Mouse (Mus musculus) brain, embryonic 18.5 days (tissue): ENCODE results near the gene Lrrc46.

Experiments used
- DNase-seq: peaks from one replicate; pipeline ENCODE4 v3.0.0-alpha.2; 2012; ENCODE audit warnings: low read depth, low spot score

Lrrc46 gene

GRCm38 (mm10) chr11:97013121-97013670 lies 28.0 kb downstream of the Lrrc46 start, which contains the start of gene Sp6:
Gene Sp6 (plus strand): TSS chr11:97013394.
- no peak for DNase-seq

GRCm38 (mm10) chr11:97009198-97009790 lies 31.9 kb downstream of the Lrrc46 start:
- no peak for DNase-seq

GRCm38 (mm10) chr11:97007093-97007794 lies 34.0 kb downstream of the Lrrc46 start:
- no peak for DNase-seq

DNA sequence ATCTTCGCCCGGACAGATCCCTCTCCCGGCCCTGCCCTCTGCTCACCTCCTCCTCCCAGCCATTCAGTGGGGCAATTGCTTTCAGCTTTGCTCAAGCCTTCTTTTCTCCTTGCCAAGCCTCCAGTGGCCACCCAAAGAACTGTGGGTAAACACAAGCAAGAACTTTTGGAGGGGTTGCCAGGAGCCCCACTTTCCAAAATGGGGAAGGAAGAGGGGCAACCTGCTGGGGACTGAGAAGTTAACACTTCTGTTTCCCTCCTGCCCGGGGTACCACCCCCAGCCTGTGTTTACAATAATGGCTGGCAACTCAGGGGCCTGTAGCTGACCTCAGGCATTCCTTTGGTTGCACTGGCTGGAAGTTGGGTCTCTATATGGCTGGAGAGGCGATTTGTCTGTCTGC lies 38.0 kb downstream of the Lrrc46 start:
- DNase-seq: no peak

- DNase-seq: no peak
These were observed 43.7 kb downstream of the Lrrc46 start for GRCm38 (mm10) chr11:96997380-96997956.

DNA sequence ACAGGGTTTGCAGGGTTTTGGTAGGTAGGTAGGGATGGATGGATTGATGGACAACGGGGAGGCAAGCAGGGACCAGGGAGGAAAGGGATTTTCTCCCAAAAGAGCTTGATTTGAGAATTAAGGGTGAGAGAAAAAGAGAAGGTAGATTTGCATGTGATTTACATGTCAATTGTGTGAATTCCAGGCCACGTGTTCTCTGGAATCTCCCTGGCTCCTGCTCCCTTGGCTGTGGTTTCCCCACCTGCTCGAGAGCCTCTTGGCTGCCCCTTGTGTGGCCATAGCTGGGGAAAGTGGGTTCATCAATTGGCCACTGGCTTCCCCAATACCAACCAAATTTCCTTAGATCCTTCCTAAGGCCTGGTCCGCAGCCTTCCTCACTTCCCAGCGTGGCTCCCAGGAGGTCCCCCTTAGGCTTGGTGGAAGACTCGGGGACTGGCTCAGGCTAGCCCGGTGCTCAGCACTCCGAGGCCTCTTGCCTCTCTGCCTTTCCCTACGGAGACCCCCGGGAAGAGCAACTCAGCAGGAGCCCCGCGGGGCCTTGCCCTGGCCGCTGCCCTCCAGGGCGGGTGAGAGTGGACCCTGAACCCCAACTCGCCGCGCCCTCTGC lies 44.3 kb downstream of the Lrrc46 start:
- no peak for DNase-seq

DNA sequence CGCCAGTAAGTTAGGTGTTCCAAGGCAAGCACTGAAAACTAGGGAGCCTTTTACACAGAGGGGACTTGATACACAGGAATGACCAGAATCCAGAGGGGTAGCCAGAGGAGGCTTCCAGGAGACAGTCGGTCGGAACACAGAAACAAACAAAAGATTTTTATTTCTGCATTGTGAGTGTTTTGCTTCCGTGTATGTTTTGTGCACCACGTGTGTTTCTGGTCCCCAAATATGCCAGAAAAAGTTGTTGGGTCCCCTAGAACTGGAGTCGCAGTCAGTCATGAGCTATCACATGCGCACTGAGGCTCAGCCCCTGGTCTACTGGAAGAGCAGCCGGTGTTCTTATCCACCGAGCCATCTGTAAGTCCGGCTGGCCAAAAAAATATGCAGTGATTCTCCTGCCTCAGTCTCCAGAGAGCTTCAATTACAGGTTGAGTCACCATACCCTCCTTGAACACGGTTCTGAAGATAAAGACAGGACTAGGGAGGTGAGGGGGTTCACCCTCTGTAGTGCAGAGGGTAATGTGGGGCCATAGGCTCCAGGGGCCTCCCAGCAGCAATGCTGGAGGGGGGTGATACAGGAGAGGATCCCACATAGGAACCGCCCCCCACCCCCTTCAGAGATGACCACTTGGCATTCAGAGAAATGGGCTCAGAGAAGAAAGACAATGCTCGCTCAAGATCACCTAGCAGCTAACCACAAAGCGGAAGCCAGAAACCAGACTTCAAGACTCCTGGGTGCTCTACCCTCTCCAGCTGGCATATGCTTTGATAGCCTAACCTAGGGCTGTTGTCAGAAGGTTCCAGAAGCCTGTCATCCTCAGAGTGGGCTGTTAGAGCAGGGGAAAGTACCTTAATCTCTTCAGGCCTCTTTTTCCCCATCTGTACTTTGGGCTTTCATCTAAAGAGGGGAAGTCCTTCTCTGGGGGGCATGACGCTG lies 45.1 kb downstream of the Lrrc46 start:
- no peak for DNase-seq

- DNase-seq: no peak
These were observed 46.2 kb downstream of the Lrrc46 start for GRCm38 (mm10) chr11:96995031-96995430.

- DNase-seq: no peak
These were observed 48.4 kb downstream of the Lrrc46 start for GRCm38 (mm10) chr11:96992722-96993311.

GRCm38 (mm10) chr11:96991501-96991900 lies 49.7 kb downstream of the Lrrc46 start:
- DNase-seq: no peak

GRCm38 (mm10) chr11:96987873-96988655 lies 53.1 kb downstream of the Lrrc46 start:
- no peak for DNase-seq

- DNase-seq: no peak
These were observed 54.7 kb downstream of the Lrrc46 start for GRCm38 (mm10) chr11:96986463-96986862.

DNA sequence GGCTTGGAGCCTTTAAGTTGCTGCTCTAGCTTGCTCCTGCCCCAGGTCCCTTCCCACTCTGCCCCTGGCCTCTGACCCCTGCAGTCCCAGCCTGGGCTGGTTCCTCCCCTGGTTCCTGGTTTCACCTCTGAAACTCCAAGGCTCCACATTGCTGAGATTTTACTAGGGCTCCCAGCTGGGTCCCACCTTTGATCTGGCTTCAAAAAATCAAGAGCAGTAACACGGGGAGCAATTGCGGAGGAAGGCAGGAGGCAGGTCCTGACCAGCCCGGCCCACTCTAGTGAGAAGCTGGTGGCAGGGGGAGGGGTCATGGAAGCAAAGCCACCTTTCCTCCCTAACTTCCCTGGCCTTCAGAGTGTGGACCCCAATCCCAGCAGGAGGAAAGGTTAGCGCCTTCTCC lies 56.3 kb downstream of the Lrrc46 start:
- no peak for DNase-seq
